Mouse (Mus musculus) midbrain, postnatal 0 days (tissue): ENCODE results near the gene Gstm3. TPM values are rescaled to one million over a fixed set of nuclear protein-coding genes. Genes with fewer than 3 reads are reported as not detected.

ENCODE experiments used
- ATAC-seq: fragments of 200-750 bp; cut with Nextera tagmentation; 2 replicates; pipeline ENCODE4 v1.8.0; 2017; ENCODE audit warnings: moderate number of reproducible peaks, mild to moderate bottlenecking, moderate TSS enrichment, moderate library complexity; ENCODE audit not compliant: low FRiP score
- DNase-seq: peaks from one replicate; pipeline ENCODE4 v3.0.0-alpha.2; 2015; ENCODE audit warnings: low spot score
- H3K27ac ChIP-seq: fragments of 300-500 bp; sonication (generic); 2 replicates; pipeline ENCODE4 v1.5.1; 2014; ENCODE audit warnings: low read depth, mild to moderate bottlenecking, low read length, mixed read lengths
- H3K27me3 ChIP-seq: fragments of 300-500 bp; sonication (generic); 2 replicates; pipeline ENCODE4 v1.6.1; 2014; ENCODE audit warnings: low read length, control low read depth, mixed read lengths; ENCODE audit not compliant: insufficient read depth
- H3K36me3 ChIP-seq: fragments of 300-500 bp; sonication (generic); 2 replicates; pipeline ENCODE4 v1.6.1; 2014; ENCODE audit warnings: low read length, control low read depth, mixed read lengths; ENCODE audit not compliant: insufficient read depth
- H3K4me1 ChIP-seq: fragments of 300-500 bp; sonication (generic); 2 replicates; pipeline ENCODE4 v1.6.1; 2014; ENCODE audit warnings: mild to moderate bottlenecking, control low read depth, antibody characterized with exemption, low read length, mixed read lengths; ENCODE audit not compliant: insufficient read depth
- H3K4me2 ChIP-seq: fragments of 300-500 bp; sonication (generic); 2 replicates; pipeline ENCODE4 v1.6.1; 2014; ENCODE audit warnings: low read depth, mild to moderate bottlenecking, low read length, mixed read lengths; ENCODE audit not compliant: poor library complexity, severe bottlenecking
- H3K4me3 ChIP-seq: fragments of 300-500 bp; sonication (generic); 2 replicates; pipeline ENCODE4 v1.5.1; 2014; ENCODE audit warnings: low read depth, mild to moderate bottlenecking, low read length, moderate library complexity
- H3K9ac ChIP-seq: fragments of 300-500 bp; sonication (generic); replicated peaks from 2 replicates; pipeline ENCODE4 v1.6.1; 2014; ENCODE audit warnings: mild to moderate bottlenecking, low read length, moderate library complexity, mixed read lengths; ENCODE audit not compliant: poor library complexity, severe bottlenecking
- H3K9me3 ChIP-seq: fragments of 300-500 bp; sonication (generic); 2 replicates; pipeline ENCODE4 v1.6.1; 2016; ENCODE audit warnings: low read length, control low read depth
- CTCF ChIP-seq: IDR thresholded peaks from 2 replicates; pipeline ENCODE4 v1.5.1; 2016; ENCODE audit warnings: antibody characterized with exemption, mild to moderate bottlenecking
- WGBS: fragments of 180-500 bp; shearing (Covaris S2); extraction: QIAGEN DNeasy Blood & Tissue Kit; methylation state at CpG from one replicate; pipeline ENCODE4 v1.1.7; 2014; 5-methylcytosine and 5-hydroxymethylcytosine counted together
- polyA plus RNA-seq: library from polyadenylated mRNA; unstranded; fragments of >200 nt; fragmentation: Nextera tagmentation; extraction: Ambion mirVana; gene quantifications from 2 replicates; pipeline ENCODE4 v1.2.1, GENCODE M21; 2015
- total RNA-seq: library from RNA; depleted of rRNA; stranded (reverse); fragments of >200 nt; gene quantifications from 2 replicates; pipeline ENCODE4 v1.2.3, GENCODE M21; 2014; rRNA removed

The Gstm3 gene
- total and polyA plus RNA-seq, 2 experiments from 2014 or later: not detected

- H3K27me3 ChIP-seq: no peaks in the 10 kb centered on the region
- H3K9me3 ChIP-seq: no peaks in the 10 kb centered on the region
- no peak overlapping the region for H3K9ac ChIP-seq
- no peaks in the 10 kb centered on the region for H3K4me1 ChIP-seq
- H3K27ac ChIP-seq: no peak overlapping the region
- no peak for TF ChIP-seq CTCF
- no peak overlapping the region for H3K4me3 ChIP-seq
- 94% methylated on average over 3 of the region's 3 CpGs for WGBS
- no peak for DNase-seq
- no peak overlapping the region for H3K4me2 ChIP-seq
- H3K36me3 ChIP-seq: no peaks in the 10 kb centered on the region
- no peak for ATAC-seq
Measured at GRCm38 (mm10) chr3:107925335-107925734, 43.7 kb downstream of the Gstm3 start.

GRCm38 (mm10) chr3:107920348-107920747 lies 48.7 kb downstream of the Gstm3 start:
- no peak overlapping the region for H3K27ac ChIP-seq
- no peak for DNase-seq
- 97% methylated on average over 5 of the region's 5 CpGs for WGBS
- H3K36me3 ChIP-seq: no peaks in the 10 kb centered on the region
- TF ChIP-seq CTCF: no peak
- no peak overlapping the region for H3K4me3 ChIP-seq
- no peak overlapping the region for H3K4me2 ChIP-seq
- no peaks in the 10 kb centered on the region for H3K4me1 ChIP-seq
- H3K9me3 ChIP-seq: no peaks in the 10 kb centered on the region
- no peaks in the 10 kb centered on the region for H3K27me3 ChIP-seq
- no peak for ATAC-seq
- H3K9ac ChIP-seq: no peak overlapping the region

GRCm38 (mm10) chr3:107917783-107918408 lies 51.2 kb downstream of the Gstm3 start:
- Histone ChIP-seq H3K4me1 (no peaks in the 10 kb centered on the region), H3K4me3 (no peak overlapping the region), H3K4me2 (no peak overlapping the region), H3K9ac (no peak overlapping the region), H3K27ac (no peak overlapping the region), H3K36me3 (no peaks in the 10 kb centered on the region), H3K27me3 (no peaks in the 10 kb centered on the region), H3K9me3 (no peaks in the 10 kb centered on the region)
- ATAC-seq (no peak), DNase-seq (peak; percentile 77)
- 62% methylated on average over 7 of the region's 7 CpGs for WGBS
- peak; percentile 88 for TF ChIP-seq CTCF

GRCm38 (mm10) chr3:107917097-107917496 lies 52.0 kb downstream of the Gstm3 start:
- TF ChIP-seq CTCF: peak; percentile 57
- no peak overlapping the region for H3K9ac ChIP-seq
- H3K4me3 ChIP-seq: no peak overlapping the region
- WGBS: 83% methylated on average over 3 of the region's 3 CpGs
- no peak overlapping the region for H3K4me2 ChIP-seq
- H3K9me3 ChIP-seq: no peaks in the 10 kb centered on the region
- ATAC-seq: no peak
- DNase-seq: no peak
- H3K27ac ChIP-seq: no peak overlapping the region
- no peaks in the 10 kb centered on the region for H3K4me1 ChIP-seq
- H3K36me3 ChIP-seq: no peaks in the 10 kb centered on the region
- no peaks in the 10 kb centered on the region for H3K27me3 ChIP-seq

- no peaks in the 10 kb centered on the region for H3K36me3 ChIP-seq
- H3K27ac ChIP-seq: no peak overlapping the region
- no peak overlapping the region for H3K9ac ChIP-seq
- H3K4me1 ChIP-seq: no peaks in the 10 kb centered on the region
- no peak overlapping the region for H3K4me2 ChIP-seq
- H3K27me3 ChIP-seq: no peaks in the 10 kb centered on the region
- no peaks in the 10 kb centered on the region for H3K9me3 ChIP-seq
- ATAC-seq (no peak), DNase-seq (no peak)
- 76% methylated on average over 15 of the region's 15 CpGs for WGBS
- TF ChIP-seq CTCF: no peak
- H3K4me3 ChIP-seq: no peak overlapping the region
Measured at GRCm38 (mm10) chr3:107916674-107917073, 52.4 kb downstream of the Gstm3 start.

Other genes with a start within 250 kb of the Gstm3 start
- 10.6 and 12.3 TPM in 2 replicates for gene Csf1, start 208.8 kb downstream of the Gstm3 start, total RNA-seq
- 8.1 and 10.9 TPM in 2 replicates for gene Csf1, start 208.8 kb downstream of the Gstm3 start, polyA plus RNA-seq
- gene Eps8l3, start 92.1 kb downstream of the Gstm3 start, total RNA-seq: not detected in 2 replicates
- gene Eps8l3, start 92.1 kb downstream of the Gstm3 start, polyA plus RNA-seq: not detected in 2 replicates
- gene Gstm5, start 73.5 kb downstream of the Gstm3 start, total RNA-seq: 142 and 166 TPM in 2 replicates
- gene Gstm5, start 73.5 kb downstream of the Gstm3 start, polyA plus RNA-seq: 316 and 320 TPM in 2 replicates
- 28.5 and 36.4 TPM in 2 replicates for gene Gstm7, start 37.5 kb downstream of the Gstm3 start, total RNA-seq
- 38.3 and 38.9 TPM in 2 replicates for gene Gstm7, start 37.5 kb downstream of the Gstm3 start, polyA plus RNA-seq
- gene Gstm6, start 25.5 kb downstream of the Gstm3 start, total RNA-seq: 16.7 and 25.5 TPM in 2 replicates
- 27.2 and 31.6 TPM in 2 replicates for gene Gstm6, start 25.5 kb downstream of the Gstm3 start, polyA plus RNA-seq
- 8.5 and 10.2 TPM in 2 replicates for gene Gstm2, start 17.2 kb upstream of the Gstm3 start, total RNA-seq
- gene Gstm2, start 17.2 kb upstream of the Gstm3 start, polyA plus RNA-seq: 13.0 and 14.8 TPM in 2 replicates
- gene Gstm1, start 48.7 kb upstream of the Gstm3 start, total RNA-seq: 105 and 142 TPM in 2 replicates
- gene Gstm1, start 48.7 kb upstream of the Gstm3 start, polyA plus RNA-seq: 293 and 371 TPM in 2 replicates
- 4.1 and 4.5 TPM in 2 replicates for gene Gstm4, start 75.6 kb upstream of the Gstm3 start, total RNA-seq
- gene Gstm4, start 75.6 kb upstream of the Gstm3 start, polyA plus RNA-seq: 25.6 and 25.9 TPM in 2 replicates
- 58.4 and 79.8 TPM in 2 replicates for gene Ampd2, start 117.4 kb upstream of the Gstm3 start, total RNA-seq
- 58.8 and 60.0 TPM in 2 replicates for gene Ampd2, start 117.4 kb upstream of the Gstm3 start, polyA plus RNA-seq
- 0.28 TPM in 1 of 2 replicates, not detected in the other for gene Gnat2, start 123.5 kb upstream of the Gstm3 start, total RNA-seq
- 0.26 and 0.28 TPM in 2 replicates for gene Gnat2, start 123.5 kb upstream of the Gstm3 start, polyA plus RNA-seq
- 70.8 and 97.2 TPM in 2 replicates for gene Gnai3, start 176.9 kb upstream of the Gstm3 start, total RNA-seq
- gene Gnai3, start 176.9 kb upstream of the Gstm3 start, polyA plus RNA-seq: 87.4 and 93.6 TPM in 2 replicates
- 12.2 and 12.8 TPM in 2 replicates for gene Gpr61, start 185.6 kb upstream of the Gstm3 start, total RNA-seq
- gene Gpr61, start 185.6 kb upstream of the Gstm3 start, polyA plus RNA-seq: 7.8 and 8.4 TPM in 2 replicates
- 35.5 and 37.8 TPM in 2 replicates for gene Amigo1, start 217.1 kb upstream of the Gstm3 start, total RNA-seq
- 12.2 and 12.6 TPM in 2 replicates for gene Amigo1, start 217.1 kb upstream of the Gstm3 start, polyA plus RNA-seq
- gene Cyb561d1, start 231.9 kb upstream of the Gstm3 start, total RNA-seq: 3.7 and 4.9 TPM in 2 replicates
- gene Cyb561d1, start 231.9 kb upstream of the Gstm3 start, polyA plus RNA-seq: 3.5 and 4.0 TPM in 2 replicates
- 22.5 and 24.9 TPM in 2 replicates for gene Atxn7l2, start 241.7 kb upstream of the Gstm3 start, total RNA-seq
- 16.1 and 19.3 TPM in 2 replicates for gene Atxn7l2, start 241.7 kb upstream of the Gstm3 start, polyA plus RNA-seq